Mouse (Mus musculus) hindbrain, embryonic 10.5 days (tissue): ENCODE measurements around the gene Nup85. TPM values are rescaled to one million over a fixed set of nuclear protein-coding genes. Genes with fewer than 3 reads are reported as not detected.

Experiments
- DNase-seq: peaks from one replicate; pipeline ENCODE4 v3.0.0-alpha.2; 2017; ENCODE audit warnings: low spot score
- H3K27ac ChIP-seq: fragments of 300-500 bp; sonication (generic); 2 replicates; pipeline ENCODE4 v1.5.1; 2016; ENCODE audit warnings: mild to moderate bottlenecking, moderate library complexity
- H3K27me3 ChIP-seq: fragments of 300-500 bp; sonication (generic); 2 replicates; pipeline ENCODE4 v1.6.1; 2016; ENCODE audit warnings: mild to moderate bottlenecking; ENCODE audit not compliant: poor library complexity, insufficient read depth, severe bottlenecking
- H3K36me3 ChIP-seq: fragments of 300-500 bp; sonication (generic); 2 replicates; pipeline ENCODE4 v1.6.1; 2016; ENCODE audit warnings: mild to moderate bottlenecking, moderate library complexity
- H3K4me1 ChIP-seq: fragments of 300-500 bp; sonication (generic); replicated peaks from 2 replicates; pipeline ENCODE4 v1.6.1; 2016; ENCODE audit warnings: mild to moderate bottlenecking
- H3K4me3 ChIP-seq: fragments of 300-500 bp; sonication (generic); 2 replicates; pipeline ENCODE4 v1.5.1; 2016; ENCODE audit warnings: mild to moderate bottlenecking, moderate library complexity
- H3K9me3 ChIP-seq: fragments of 300-500 bp; sonication (generic); 2 replicates; pipeline ENCODE4 v1.6.1; 2016; ENCODE audit warnings: mild to moderate bottlenecking, moderate library complexity
- WGBS: fragments of 180-500 bp; shearing (Covaris S2); methylation state at CpG from one replicate; pipeline ENCODE4 v1.1.7; 2016; 5-methylcytosine and 5-hydroxymethylcytosine counted together
- polyA plus RNA-seq: library from polyadenylated mRNA; unstranded; fragments of >200 nt; fragmentation: Nextera tagmentation; extraction: Ambion mirVana; gene quantifications from 2 replicates; pipeline ENCODE4 v1.2.1, GENCODE M21; 2016

The Nup85 gene
- polyA plus RNA-seq, 1 experiment from 2014 or later: 192 TPM

DNA sequence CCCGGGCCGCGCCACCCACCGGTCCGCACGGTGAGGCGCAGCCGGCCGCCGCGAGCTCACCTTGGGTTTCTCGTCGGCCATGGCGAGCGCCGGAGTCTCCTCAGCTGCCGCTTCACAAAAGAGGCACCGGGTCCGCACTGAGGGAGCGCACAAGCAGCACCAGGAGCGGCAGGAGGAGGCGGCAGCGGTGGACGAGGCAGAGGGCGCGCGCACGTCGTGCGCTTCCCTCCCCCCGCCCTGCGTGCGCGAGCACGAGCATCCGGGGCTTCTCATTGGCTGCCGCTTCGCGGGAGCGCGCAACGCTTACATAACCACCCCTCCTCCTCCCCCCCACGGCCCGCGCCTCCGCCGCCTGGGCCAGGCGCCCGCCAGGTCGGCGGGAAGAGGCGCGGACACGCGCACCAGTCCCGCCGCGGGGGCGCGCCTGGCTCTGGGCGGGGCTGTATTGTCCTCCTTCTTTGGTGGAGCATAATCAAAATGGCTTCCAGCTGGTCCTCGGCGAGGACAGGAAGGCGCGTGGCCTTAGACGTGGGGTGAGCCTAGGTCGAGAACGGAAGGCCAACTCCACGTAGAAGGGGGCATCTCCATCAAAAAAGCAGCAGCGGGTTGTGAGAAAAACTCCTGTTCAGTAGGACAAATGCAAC lies 28.1 kb upstream of the Nup85 start, which contains the start of gene Sumo2:
TSS of gene Sumo2 (minus strand) at position 239 of the 644 bp plus-strand sequence.
- peak within 1 kb of the TSS; percentile 98 for H3K4me3 ChIP-seq
- peaks cover 35% of the 10 kb centered on the region for H3K36me3 ChIP-seq
- H3K9me3 ChIP-seq: no peaks in the 10 kb centered on the region
- H3K27me3 ChIP-seq: no peaks in the 10 kb centered on the region
- peak; percentile 99 for DNase-seq
- 1% methylated on average over 68 of the region's 70 CpGs for WGBS
- H3K27ac ChIP-seq: peak within 1 kb of the TSS; percentile 99
- H3K4me1 ChIP-seq: peaks cover 22% of the 10 kb centered on the region

DNA sequence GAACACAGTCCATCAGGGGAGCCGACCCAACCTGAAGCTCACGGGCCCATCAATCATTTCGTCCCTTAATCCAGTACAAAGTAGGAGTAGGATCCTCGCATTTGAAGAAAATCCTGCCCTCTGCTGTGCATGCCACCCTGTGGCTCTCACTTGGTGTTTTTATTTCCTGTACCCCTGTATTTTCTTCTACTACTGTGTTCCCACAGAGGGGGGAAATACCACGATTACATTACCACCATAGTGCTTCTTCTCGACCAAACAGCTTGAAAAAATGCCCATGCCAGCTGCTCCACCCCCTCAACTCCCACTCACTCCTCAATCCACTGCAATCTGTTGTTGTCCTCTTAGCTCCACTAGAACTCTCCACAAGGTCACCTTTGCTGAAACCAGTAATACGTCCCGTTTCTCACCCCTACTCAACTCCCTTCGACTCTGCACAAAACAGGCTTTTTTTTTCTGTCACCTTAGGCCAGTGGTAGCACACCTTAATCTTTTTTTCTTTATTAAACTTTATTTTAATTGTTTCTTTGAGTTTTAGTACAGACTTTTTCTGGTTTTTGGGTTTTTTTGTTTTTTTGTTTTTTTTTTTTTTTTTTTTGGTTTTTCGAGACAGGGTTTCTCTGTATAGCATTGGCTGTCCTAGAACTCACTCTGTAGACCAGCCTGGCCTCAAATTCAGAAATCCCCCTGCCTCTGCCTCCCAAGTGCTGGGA lies 27.2 kb upstream of the Nup85 start:
- peaks cover 22% of the 10 kb centered on the region for H3K4me1 ChIP-seq
- 87% methylated on average over 10 of the region's 10 CpGs for WGBS
- H3K9me3 ChIP-seq: no peaks in the 10 kb centered on the region
- peaks cover 26% of the 10 kb centered on the region for H3K36me3 ChIP-seq
- no peak for DNase-seq
- peak overlapping the region; percentile 99 for H3K27ac ChIP-seq
- peak overlapping the region; percentile 98 for H3K4me3 ChIP-seq
- H3K27me3 ChIP-seq: peaks cover 1% of the 10 kb centered on the region; the same call in 1 of the 2 replicates

GRCm38 (mm10) chr11:115538045-115538444 lies 26.2 kb upstream of the Nup85 start:
- DNase-seq: no peak
- Histone ChIP-seq H3K27ac (no peak overlapping the region), H3K4me3 (no peak overlapping the region), H3K27me3 (peaks cover 6% of the 10 kb centered on the region; the same call in 1 of the 2 replicates), H3K9me3 (no peaks in the 10 kb centered on the region), H3K36me3 (peaks cover 16% of the 10 kb centered on the region), H3K4me1 (peaks cover 22% of the 10 kb centered on the region)
- 61% methylated on average over 2 of the region's 2 CpGs for WGBS

- Histone ChIP-seq H3K36me3 (no peaks in the 10 kb centered on the region), H3K9me3 (no peaks in the 10 kb centered on the region), H3K27ac (no peak overlapping the region), H3K4me3 (no peak overlapping the region), H3K4me1 (no peaks in the 10 kb centered on the region), H3K27me3 (peaks cover 12% of the 10 kb centered on the region; the same call in 1 of the 2 replicates)
- DNase-seq: no peak
- WGBS: 83% methylated on average over 4 of the region's 4 CpGs
Observed at GRCm38 (mm10) chr11:115543571-115543970, 20.7 kb upstream of the Nup85 start.

DNA sequence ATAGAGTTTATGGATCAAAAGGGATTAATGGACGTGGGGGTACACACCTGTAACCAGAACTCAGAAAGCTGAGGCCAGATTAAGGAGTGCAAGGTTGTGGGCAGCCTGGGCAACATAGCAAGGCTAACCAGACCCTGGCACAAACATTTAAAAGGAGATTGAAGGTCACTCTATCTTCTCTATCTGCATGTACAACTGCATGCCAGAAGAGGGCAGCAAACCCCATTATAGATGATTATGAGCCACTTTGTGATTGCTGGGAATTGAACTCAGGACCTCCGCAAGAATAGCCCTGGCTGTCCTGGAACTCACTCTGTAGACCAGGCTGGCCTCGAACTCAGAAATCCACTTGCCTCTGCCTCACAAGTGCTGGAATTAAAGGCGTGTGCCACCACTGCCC lies 11.5 kb upstream of the Nup85 start:
- Histone ChIP-seq H3K4me1 (no peaks in the 10 kb centered on the region), H3K36me3 (no peaks in the 10 kb centered on the region), H3K27me3 (no peaks in the 10 kb centered on the region), H3K27ac (no peak overlapping the region), H3K4me3 (no peak overlapping the region), H3K9me3 (0 out of 2 replicates have a peak, but pooled peaks cover 3% of the 10 kb centered on the region)
- no peak for DNase-seq
- WGBS: 59% methylated on average over 4 of the region's 4 CpGs

DNA sequence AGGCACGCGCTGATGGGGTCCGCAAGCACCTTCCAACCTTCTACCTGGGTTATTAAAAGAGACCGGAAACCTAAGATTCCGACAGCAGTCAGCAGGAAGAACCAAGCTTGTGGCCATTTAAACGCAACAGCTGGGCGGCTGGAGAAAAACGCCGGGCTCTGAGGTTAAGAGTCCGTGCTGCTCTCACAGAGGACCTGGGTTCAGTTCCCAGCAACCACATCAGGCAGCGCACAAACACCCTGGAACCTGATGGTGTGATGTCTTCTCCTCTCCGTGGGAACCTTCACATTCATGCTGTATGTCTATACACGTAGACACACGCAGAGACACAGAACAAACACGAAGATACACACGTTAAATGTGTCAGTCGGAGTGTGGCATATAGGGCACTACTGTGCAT lies 8.5 kb upstream of the Nup85 start:
- DNase-seq: no peak
- WGBS: 82% methylated on average over 17 of the region's 17 CpGs
- Histone ChIP-seq H3K4me3 (no peak overlapping the region), H3K36me3 (no peaks in the 10 kb centered on the region), H3K27ac (no peak overlapping the region), H3K27me3 (no peaks in the 10 kb centered on the region), H3K4me1 (no peaks in the 10 kb centered on the region), H3K9me3 (no peaks in the 10 kb centered on the region)

DNA sequence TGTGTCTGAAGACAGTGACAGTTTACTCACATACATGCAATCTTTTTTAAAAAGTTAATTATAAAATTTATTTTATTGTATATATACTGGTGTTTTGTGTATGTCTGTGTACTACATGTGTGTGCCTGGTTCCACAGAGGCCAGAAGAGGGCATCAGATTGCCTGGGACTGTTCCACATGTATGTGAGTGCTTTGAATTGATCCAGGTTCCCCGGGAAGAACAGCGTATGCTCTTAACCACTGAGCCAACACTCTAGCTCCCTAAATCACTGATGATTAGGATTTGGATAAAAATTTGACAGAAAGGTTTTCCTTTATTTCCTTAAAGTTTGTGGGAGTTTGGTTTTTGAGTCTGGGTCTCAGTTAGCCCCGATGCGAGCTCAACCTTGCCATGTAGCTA lies 828 bp upstream of the Nup85 start:
- H3K4me1 ChIP-seq: peaks cover 21% of the 10 kb centered on the region
- H3K4me3 ChIP-seq: peak overlapping the region; percentile 93
- 50% methylated on average over 4 of the region's 4 CpGs for WGBS
- no peak for DNase-seq
- no peaks in the 10 kb centered on the region for H3K27me3 ChIP-seq
- peaks cover 27% of the 10 kb centered on the region for H3K36me3 ChIP-seq
- H3K27ac ChIP-seq: peak overlapping the region; percentile 99
- no peaks in the 10 kb centered on the region for H3K9me3 ChIP-seq

- peaks cover 43% of the 10 kb centered on the region for H3K36me3 ChIP-seq
- H3K27me3 ChIP-seq: no peaks in the 10 kb centered on the region
- DNase-seq: no peak
- peak overlapping the region; percentile 99 for H3K27ac ChIP-seq
- peaks cover 21% of the 10 kb centered on the region for H3K4me1 ChIP-seq
- no peaks in the 10 kb centered on the region for H3K9me3 ChIP-seq
- peak overlapping the region; percentile 93 for H3K4me3 ChIP-seq
- WGBS: 21% methylated on average over 7 of the region's 7 CpGs
Observed at GRCm38 (mm10) chr11:115564961-115565360, 727 bp downstream of the Nup85 start.

GRCm38 (mm10) chr11:115579080-115579479 lies 14.8 kb downstream of the Nup85 start:
- Histone ChIP-seq H3K36me3 (peaks cover 83% of the 10 kb centered on the region), H3K27ac (no peak overlapping the region), H3K27me3 (no peaks in the 10 kb centered on the region), H3K9me3 (no peaks in the 10 kb centered on the region), H3K4me3 (no peak overlapping the region), H3K4me1 (no peaks in the 10 kb centered on the region)
- no peak for DNase-seq

DNA sequence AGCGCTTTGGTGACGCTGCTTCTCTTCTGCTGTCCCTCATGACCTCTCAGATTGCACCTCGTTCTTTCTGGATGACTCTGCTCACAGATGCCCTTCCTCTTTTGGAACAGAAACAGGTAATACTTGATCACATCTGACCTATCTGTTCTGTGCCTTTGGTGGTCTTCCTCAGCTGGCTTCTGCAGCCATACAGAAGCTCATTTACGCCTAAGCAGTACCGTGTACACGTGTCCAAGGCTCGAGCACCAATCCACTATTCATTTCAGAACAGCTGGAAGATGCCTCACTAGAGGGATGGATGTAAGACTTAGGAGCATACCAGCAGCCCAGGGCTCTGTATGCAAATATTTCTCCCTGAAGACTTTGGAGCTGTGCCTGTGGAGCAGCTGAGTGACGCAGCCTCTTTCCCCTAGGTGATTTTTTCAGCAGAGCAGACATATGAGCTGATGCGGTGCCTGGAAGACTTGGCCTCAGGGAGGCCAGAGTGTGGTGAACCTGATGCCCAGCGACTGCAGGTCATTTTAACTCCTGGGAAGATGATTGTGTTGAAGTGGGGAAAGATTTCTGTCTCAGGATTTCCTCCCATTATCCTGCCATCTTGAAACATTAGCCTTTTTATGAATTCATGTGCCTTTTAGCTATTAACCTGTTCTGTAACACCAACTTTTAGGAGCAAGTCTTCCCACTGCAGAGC lies 18.8 kb downstream of the Nup85 start:
- H3K27ac ChIP-seq: no peak overlapping the region
- DNase-seq: no peak
- H3K9me3 ChIP-seq: no peaks in the 10 kb centered on the region
- no peak overlapping the region for H3K4me3 ChIP-seq
- no peaks in the 10 kb centered on the region for H3K27me3 ChIP-seq
- no peaks in the 10 kb centered on the region for H3K4me1 ChIP-seq
- WGBS: 86% methylated on average over 10 of the region's 10 CpGs
- peaks cover 100% of the 10 kb centered on the region for H3K36me3 ChIP-seq

DNA sequence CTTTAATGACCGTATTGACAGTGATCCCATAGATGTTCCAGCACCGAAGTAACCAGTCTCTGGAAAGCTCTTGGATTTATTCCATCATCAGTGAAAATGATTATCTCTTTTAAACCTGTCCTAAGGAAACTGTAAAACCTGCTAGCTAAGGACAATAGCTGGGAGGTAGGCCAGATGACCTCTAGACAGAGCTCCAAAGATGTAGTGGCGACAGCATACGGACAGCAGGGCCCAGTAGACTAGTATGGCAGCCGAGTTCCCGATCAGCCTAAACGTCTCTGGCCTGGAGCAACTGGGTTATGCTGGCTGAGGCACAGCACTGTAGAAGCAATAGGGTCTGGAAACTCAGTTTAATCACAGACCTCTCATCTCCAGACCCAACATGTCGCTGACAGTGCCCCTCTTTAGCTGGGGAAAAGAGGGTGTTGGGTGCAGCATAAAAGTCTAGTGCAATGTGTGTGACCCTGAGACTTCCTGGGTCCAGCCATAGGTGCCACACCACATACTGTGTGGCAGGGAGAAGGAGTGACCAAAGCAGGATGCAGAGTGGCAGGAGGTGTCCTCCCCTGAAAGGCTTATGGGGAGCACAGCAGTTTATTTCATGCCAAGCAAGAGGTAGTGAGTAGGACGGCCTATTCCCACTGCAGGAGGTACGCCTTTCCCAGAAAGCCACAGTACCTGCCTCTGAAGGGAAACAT lies 20.3 kb downstream of the Nup85 start:
- Histone ChIP-seq H3K27ac (no peak overlapping the region), H3K4me3 (no peak overlapping the region), H3K9me3 (no peaks in the 10 kb centered on the region), H3K27me3 (no peaks in the 10 kb centered on the region), H3K36me3 (peaks cover 97% of the 10 kb centered on the region), H3K4me1 (no peaks in the 10 kb centered on the region; the same call in 1 of the 2 replicates)
- WGBS: 90% methylated on average over 10 of the region's 10 CpGs
- no peak for DNase-seq

DNA sequence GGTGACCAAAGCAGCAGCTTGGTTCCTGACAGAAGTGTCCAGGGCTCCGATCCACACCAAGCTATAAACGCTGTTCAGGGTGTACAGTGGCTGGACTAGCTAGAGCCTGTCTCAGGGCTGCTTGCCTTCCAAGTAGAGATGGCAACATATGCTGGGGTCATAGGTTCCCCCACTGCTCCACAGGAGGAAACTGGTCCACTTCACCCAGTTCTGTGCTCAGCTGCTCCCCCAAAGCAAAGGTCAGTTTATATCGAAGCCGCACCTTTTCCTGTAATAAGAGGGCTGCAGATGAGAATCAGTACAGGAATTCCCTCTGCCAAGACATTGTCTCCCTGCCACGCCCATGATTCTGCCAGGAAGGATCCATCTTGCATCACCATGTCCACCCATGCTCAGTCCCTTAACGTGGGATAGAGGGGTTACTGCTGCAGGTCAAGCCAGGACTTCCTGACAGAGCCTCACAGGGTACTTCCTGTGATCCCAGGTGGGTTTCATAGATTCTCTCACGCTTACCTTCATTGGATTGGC lies 21.4 kb downstream of the Nup85 start:
- Histone ChIP-seq H3K27ac (no peak overlapping the region), H3K9me3 (no peaks in the 10 kb centered on the region), H3K4me3 (no peak overlapping the region), H3K4me1 (no peaks in the 10 kb centered on the region; the same call in 1 of the 2 replicates), H3K27me3 (no peaks in the 10 kb centered on the region), H3K36me3 (peaks cover 97% of the 10 kb centered on the region)
- no peak for DNase-seq
- WGBS: 89% methylated on average over 7 of the region's 7 CpGs
